Mouse (Mus musculus) kidney, adult 2 months (tissue): ENCODE measurements around the gene Zfp385c.

Experiments used
- CTCF ChIP-seq: fragments of 200-500 bp; conservative IDR thresholded peaks from 2 replicates; pipeline ENCODE4 v1.5.1; 2011; ENCODE audit warnings: low read depth, mild to moderate bottlenecking, control low read depth, low read length, moderate library complexity, mixed read lengths; ENCODE audit not compliant: insufficient read depth, insufficient read length
- POLR2A ChIP-seq: fragments of 200-500 bp; IDR thresholded peaks from one replicate; pipeline ENCODE4 v1.6.1; 2011; ENCODE audit warnings: low read depth, low read length, control low read depth

DNA sequence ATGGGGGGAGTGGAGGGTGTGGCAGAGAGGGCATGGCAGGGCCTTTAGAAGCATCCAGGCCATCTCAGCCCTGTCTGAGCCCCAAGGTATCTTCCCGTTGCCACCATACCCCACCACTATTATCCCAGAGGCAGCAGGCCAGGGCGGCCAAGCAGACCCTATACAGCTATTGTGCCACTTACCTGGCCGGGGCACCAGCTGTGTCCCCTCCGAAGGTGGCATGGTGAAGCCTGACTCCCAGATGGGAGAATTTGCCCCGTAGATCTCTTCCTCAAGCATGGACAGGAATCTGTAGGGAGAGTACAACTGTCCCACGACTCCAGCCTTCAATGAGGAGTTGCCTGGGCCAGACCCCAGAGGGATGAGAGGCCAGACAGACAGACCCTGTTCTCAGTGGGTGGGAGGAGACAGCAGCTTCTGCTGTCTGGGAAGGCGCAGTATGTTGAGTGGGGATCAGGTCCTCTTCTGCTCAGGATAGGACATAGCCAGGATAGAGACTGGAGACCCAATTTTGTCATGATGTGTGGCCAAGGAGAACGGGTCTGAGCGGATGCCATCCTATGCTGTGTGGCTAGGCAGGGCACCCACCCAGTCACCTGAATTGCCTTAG lies 17.1 kb upstream of the Zfp385c start:
- no peak for TF ChIP-seq POLR2A
- no peak for TF ChIP-seq CTCF
